Mouse (Mus musculus): Measurements from ENCODE around the gene Snd1.

Snd1 gene

GRCm38 (mm10) chr6:28877945-28878666 is 403.2 kb downstream of the Snd1 start:
- peak; percentile 51 for DNase-seq

- DNase-seq = no peak
Observed at GRCm38 (mm10) chr6:28879315-28879714, 404.4 kb downstream of the Snd1 start.

- no peak for DNase-seq
Observed at GRCm38 (mm10) chr6:28880909-28881308, 406.0 kb downstream of the Snd1 start.

- no peak for DNase-seq
Observed at GRCm38 (mm10) chr6:28883518-28883917, 408.6 kb downstream of the Snd1 start.

GRCm38 (mm10) chr6:28886724-28887440 is 411.9 kb downstream of the Snd1 start:
- no peak for DNase-seq

- DNase-seq = no peak
Observed at GRCm38 (mm10) chr6:28890426-28890825, 415.5 kb downstream of the Snd1 start.

- DNase-seq = no peak
Observed at GRCm38 (mm10) chr6:28891480-28891879, 416.5 kb downstream of the Snd1 start.

- DNase-seq = no peak
Observed at GRCm38 (mm10) chr6:28895004-28895515, 420.1 kb downstream of the Snd1 start.

GRCm38 (mm10) chr6:28895726-28896125 is 420.8 kb downstream of the Snd1 start:
- no peak for DNase-seq

GRCm38 (mm10) chr6:28896762-28897320 is 421.9 kb downstream of the Snd1 start:
- peak; percentile 47 for DNase-seq

- no peak for DNase-seq
Observed at GRCm38 (mm10) chr6:28897326-28898085, 422.6 kb downstream of the Snd1 start.

- DNase-seq = peak; percentile 71
Observed at GRCm38 (mm10) chr6:28898836-28899235, 423.9 kb downstream of the Snd1 start.

GRCm38 (mm10) chr6:28902573-28902972 is 427.6 kb downstream of the Snd1 start:
- no peak for DNase-seq

- DNase-seq = no peak
Observed at GRCm38 (mm10) chr6:28904417-28904816, 429.5 kb downstream of the Snd1 start.

- DNase-seq = no peak
Observed at GRCm38 (mm10) chr6:28905301-28905700, 430.4 kb downstream of the Snd1 start.

- DNase-seq = no peak
Observed at GRCm38 (mm10) chr6:28909866-28910265, 434.9 kb downstream of the Snd1 start.

- DNase-seq = no peak
Observed at GRCm38 (mm10) chr6:28914981-28915380, 440.0 kb downstream of the Snd1 start.

GRCm38 (mm10) chr6:28916630-28917029 is 441.7 kb downstream of the Snd1 start:
- DNase-seq = no peak

GRCm38 (mm10) chr6:28919346-28919745 is 444.4 kb downstream of the Snd1 start:
- no peak for DNase-seq

GRCm38 (mm10) chr6:28922371-28922770 is 447.4 kb downstream of the Snd1 start:
- no peak for DNase-seq

GRCm38 (mm10) chr6:28923091-28923824 is 448.3 kb downstream of the Snd1 start:
- no peak for DNase-seq

GRCm38 (mm10) chr6:28923837-28924236 is 448.9 kb downstream of the Snd1 start:
- DNase-seq = no peak

Measured in embryo, embryonic 11 days (tissue).